10 mouse cellular contexts compared by ENCODE assay signal in genomic region chr2:157756193-157756592, GRCm38 (mm10). TPM values are rescaled to one million over a fixed set of nuclear protein-coding genes. Genes with fewer than 3 reads are reported as not detected.
DNase-seq lines count a peak whose midpoint lies in the region; TF ChIP-seq lines count a peak whose summit lies in the region.
"Had no signal": no experiment of that assay in that cellular context is flagged by ENCODE, and none has a peak within 500 bp of the region (broad histone marks: within the 10 kb centered on the region; RNA-seq: fewer than 3 reads in every experiment).

No protein-coding gene starts in this region.

- no peaks in the 10 kb centered on the region for H3K27me3 ChIP-seq in cerebellum, adult 2 months (ENCODE audit: control insufficient read depth, insufficient read depth, low read length)
- H3K27me3 ChIP-seq: heart, embryonic 13.5 days; limb, embryonic 12.5 days had no signal

- TF ChIP-seq CTCF in cerebellum, adult 2 months (IDR thresholded peaks at IDR 0.05; ENCODE audit: borderline replicate concordance, insufficient read depth, low read depth, low read length): 0 out of 2 replicates have a peak, but pooled peaks have one; percentile 16
- peak; percentile 49 for TF ChIP-seq CTCF in left cerebral cortex, adult 2 months (IDR thresholded peaks at IDR 0.05)

- peaks cover 4% of the 10 kb centered on the region for H3K4me1 ChIP-seq in cerebellum, adult 2 months (ENCODE audit: control insufficient read depth, insufficient read depth, low read length)

- intact Hi-C loops in left cerebral cortex, adult 2 months (cut with DNase I): no loop called here
- intact Hi-C loops in left cerebral cortex, postnatal 25 days (cut with DNase I): no loop called here

- DNase-seq in cerebellum, adult 2 months: no peak
- DNase-seq in cerebellum, postnatal 36 days: no peak
- no peak for DNase-seq in left cerebral cortex, adult 2 months (ENCODE audit: extremely low spot score in 1 of 2, low spot score in 2 of 2)
- no peak for DNase-seq in left cerebral cortex, postnatal 25 days (ENCODE audit: low spot score in 2 of 2)
- peak; percentile 23 for DNase-seq in thymus, postnatal 14 days
- no peak for DNase-seq in thymus, postnatal 25 days
- DNase-seq in frontal cortex, adult 2 months (ENCODE audit: extremely low spot score in 1 of 2, low spot score in 1 of 2): no peak
- DNase-seq in ovary, postnatal 14 days (ENCODE audit: low spot score): no peak

- 81% methylated on average over 7 of the region's 7 CpGs for WGBS in cerebellum, adult 2 months

- no peak overlapping the region for H3K27ac ChIP-seq in cerebellum, adult 2 months (ENCODE audit: insufficient read depth, low read length)
- no peak overlapping the region for H3K27ac ChIP-seq in left cerebral cortex, adult 2 months
- H3K27ac ChIP-seq: heart, embryonic 13.5 days; limb, embryonic 12.5 days had no signal

- no peak for TF ChIP-seq POLR2A in cerebellum, adult 2 months (IDR thresholded peaks at IDR 0.05; ENCODE audit: borderline replicate concordance, insufficient read depth, low read length)

- H3K4me3 ChIP-seq in cerebellum, adult 2 months (replicated peaks; ENCODE audit: insufficient read depth, low read depth, low read length): no peak overlapping the region
- no peak overlapping the region for H3K4me3 ChIP-seq in left cerebral cortex, adult 2 months
- H3K4me3 ChIP-seq: heart, embryonic 13.5 days; limb, embryonic 12.5 days had no signal

RNA-seq across cellular contexts. Expression of gene Ctnnbl1, which starts 19.0 kb away (rescaled TPM):
- 30.0 and 31.6 TPM in 2 replicates for polyA plus RNA-seq in cerebellum, adult 2 months (2012; rRNA removed)
- total RNA-seq in left cerebral cortex, adult 2 months (2021): 10 to 100 TPM; 30.1 TPM
- total RNA-seq in left cerebral cortex, postnatal 25 days (2021): 10 to 100 TPM; 29.1 to 29.4 TPM
- polyA plus RNA-seq in frontal cortex, adult 2 months (2012; rRNA removed): 29.1 and 30.8 TPM in 2 replicates
